Mouse (Mus musculus) G1E (cell line): ENCODE measurements around the gene Cdh1.

ENCODE experiments used
- CTCF ChIP-seq: IDR thresholded peaks from 2 replicates; pipeline ENCODE4 v1.5.1; 2012; ENCODE audit warnings: low read depth, low read length, inconsistent platforms, mixed read lengths
- GATA1 ChIP-seq: IDR thresholded peaks from 2 replicates; pipeline ENCODE4 v1.6.1; 2012; ENCODE audit warnings: borderline replicate concordance, low read length, inconsistent platforms, mixed read lengths
- GATA2 ChIP-seq: IDR thresholded peaks from 2 replicates; pipeline ENCODE4 v1.6.1; 2012; ENCODE audit warnings: low read depth, low read length, inconsistent platforms, borderline replicate concordance
- POLR2AphosphoS5 ChIP-seq: IDR thresholded peaks from 2 replicates; pipeline ENCODE4 v1.6.1; 2012; ENCODE audit warnings: low read depth, low read length, inconsistent platforms; ENCODE audit not compliant: insufficient replicate concordance
- TAL1 ChIP-seq: conservative IDR thresholded peaks from 2 replicates; pipeline ENCODE4 v1.6.1; 2012; ENCODE audit warnings: low read depth, low read length, inconsistent platforms, mixed read lengths

GRCm38 (mm10) chr8:106556068-106556645 is 47.0 kb upstream of the Cdh1 start:
- no peak for TF ChIP-seq CTCF
- TF ChIP-seq GATA1: no peak
- TF ChIP-seq POLR2AphosphoS5: no peak
- no peak for TF ChIP-seq TAL1
- TF ChIP-seq GATA2: no peak
